Mouse (Mus musculus) lung, postnatal 0 days (tissue): Measurements from ENCODE around the gene Sdsl.

Experiments used
- CTCF ChIP-seq: IDR thresholded peaks from 2 replicates; pipeline ENCODE4 v1.5.1; 2016; ENCODE audit warnings: antibody characterized with exemption, mild to moderate bottlenecking
- EP300 ChIP-seq: IDR thresholded peaks from 2 replicates; pipeline ENCODE4 v1.6.1; 2016; ENCODE audit warnings: antibody characterized with exemption, mild to moderate bottlenecking, control low read depth

GRCm38 (mm10) chr5:120503144-120503795 is 30.7 kb upstream of the Sdsl start, which contains the start of gene Plbd2:
- TF ChIP-seq CTCF (no peak), EP300 (no peak)
